Mouse (Mus musculus): Measurements from ENCODE around the gene Pmm2. TPM values are rescaled to one million over a fixed set of nuclear protein-coding genes. Genes with fewer than 3 reads are reported as not detected.

The Pmm2 gene
- total RNA-seq (2015) (44.8 and 52.5 TPM in 2 replicates), total RNA-seq (2017) (55.3 and 62.6 TPM in 2 replicates)

DNA sequence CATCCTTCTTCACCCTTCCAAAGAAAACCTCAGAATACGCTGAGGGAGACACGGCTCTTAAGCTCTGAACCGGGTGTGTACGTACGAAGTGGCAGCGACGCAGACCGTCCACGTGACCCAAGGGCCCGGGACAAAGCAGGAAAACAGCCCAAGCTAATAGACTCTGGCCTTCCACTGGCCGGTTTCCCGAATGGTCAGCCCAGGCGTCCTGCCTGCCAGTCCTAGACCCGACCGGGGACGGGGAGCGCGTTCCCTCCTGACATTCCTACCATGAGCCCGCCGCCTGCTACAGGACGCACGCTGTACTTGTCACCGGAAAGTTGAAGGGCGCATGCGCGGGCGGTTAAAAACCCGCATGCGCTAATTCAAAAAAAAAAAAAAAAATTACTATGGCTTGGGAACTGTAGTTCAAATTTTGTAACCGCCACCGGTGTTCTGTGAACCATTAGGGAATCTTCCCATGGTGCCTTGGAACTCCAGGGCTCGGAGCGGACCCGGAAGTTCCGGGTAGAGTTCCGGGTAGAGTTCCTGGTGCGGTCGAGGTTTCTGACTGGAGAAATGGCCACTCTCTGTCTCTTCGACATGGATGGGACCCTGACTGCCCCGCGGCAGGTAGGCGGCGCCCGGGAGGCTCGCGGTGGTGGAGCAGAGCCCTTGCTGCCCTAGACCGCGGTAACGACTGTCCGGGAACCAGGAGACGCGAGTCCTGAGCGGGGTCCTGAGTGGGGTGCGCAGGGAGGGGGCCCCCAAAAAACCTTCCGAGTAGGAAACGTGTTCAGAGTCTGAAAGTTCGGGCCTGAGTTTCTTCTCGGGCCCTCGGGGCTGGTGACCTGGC is at the start of gene Pmm2, which contains the start of gene Tmem186:
Gene Pmm2, plus strand, starts transcription at position 458 of the 835 bp plus-strand sequence.
Gene Tmem186, minus strand, starts transcription at position 496 of the 835 bp plus-strand sequence.
- peak; percentile 78 for ATAC-seq (ENCODE audit: poor library complexity, severe bottlenecking)

DNA sequence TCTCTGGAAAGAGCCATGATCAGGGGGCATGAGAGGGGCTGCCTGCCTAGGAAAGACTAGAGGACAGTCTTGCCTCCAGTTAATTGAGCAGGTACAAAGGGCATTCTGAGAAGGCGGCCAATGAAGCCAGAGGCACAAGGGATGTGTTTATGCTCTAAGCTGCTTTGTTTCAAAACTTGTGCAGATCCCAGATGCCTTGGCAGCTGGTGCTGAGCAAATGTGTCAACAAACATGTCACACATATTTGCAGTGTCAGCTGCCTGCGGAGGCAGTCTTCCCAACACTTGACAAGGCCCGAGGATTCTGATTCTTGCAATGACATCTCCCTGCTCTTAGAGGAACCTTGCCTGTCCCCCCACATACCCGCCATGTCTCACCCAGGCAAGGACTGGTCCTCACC is 42.1 kb upstream of the Pmm2 start:
- no peak for ATAC-seq (ENCODE audit: poor library complexity, severe bottlenecking)

- ATAC-seq (ENCODE audit: poor library complexity, severe bottlenecking), result no peak
These were observed 41.1 kb upstream of the Pmm2 start for GRCm38 (mm10) chr16:8596336-8596735.

DNA sequence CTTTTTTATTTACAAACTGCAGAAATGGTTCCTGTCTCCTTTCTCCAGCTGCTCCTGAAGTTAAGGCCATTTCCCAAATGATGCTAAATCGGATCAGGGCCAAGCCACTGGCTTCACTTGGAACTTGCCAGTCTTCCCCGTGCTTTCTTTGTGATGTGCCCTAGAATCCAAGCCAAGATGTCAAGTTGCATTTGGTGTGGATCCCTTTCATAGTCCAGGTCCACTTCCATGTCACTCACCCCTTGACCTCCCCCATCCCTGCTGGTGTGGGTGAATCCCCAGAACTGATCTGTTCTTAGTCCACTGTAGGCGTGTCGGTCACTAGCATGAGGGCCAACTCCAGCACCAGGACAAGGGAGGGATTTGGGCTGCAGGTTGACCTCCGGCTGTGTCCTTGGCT is 40.0 kb upstream of the Pmm2 start:
- no peak for ATAC-seq (ENCODE audit: poor library complexity, severe bottlenecking)

DNA sequence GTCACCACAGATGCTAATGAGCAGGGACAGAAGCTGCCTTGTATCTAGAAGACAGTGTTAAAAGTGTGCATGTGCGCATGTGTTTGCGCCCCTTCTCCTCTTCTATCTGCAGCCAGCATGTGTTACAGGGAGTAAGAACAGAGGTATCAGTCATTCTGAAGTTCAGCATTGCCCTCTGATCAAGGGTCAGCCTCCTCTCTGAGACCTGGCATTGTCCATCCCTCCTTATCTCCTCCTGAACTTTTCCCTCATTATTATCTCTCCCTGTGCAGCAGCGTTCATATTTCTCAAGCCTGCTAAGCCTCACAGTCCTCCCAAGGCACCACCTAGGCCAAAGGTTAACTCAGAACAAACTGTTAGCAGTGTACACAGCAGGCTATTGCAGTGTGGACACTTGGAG is 33.7 kb upstream of the Pmm2 start:
- no peak for ATAC-seq (ENCODE audit: poor library complexity, severe bottlenecking)

DNA sequence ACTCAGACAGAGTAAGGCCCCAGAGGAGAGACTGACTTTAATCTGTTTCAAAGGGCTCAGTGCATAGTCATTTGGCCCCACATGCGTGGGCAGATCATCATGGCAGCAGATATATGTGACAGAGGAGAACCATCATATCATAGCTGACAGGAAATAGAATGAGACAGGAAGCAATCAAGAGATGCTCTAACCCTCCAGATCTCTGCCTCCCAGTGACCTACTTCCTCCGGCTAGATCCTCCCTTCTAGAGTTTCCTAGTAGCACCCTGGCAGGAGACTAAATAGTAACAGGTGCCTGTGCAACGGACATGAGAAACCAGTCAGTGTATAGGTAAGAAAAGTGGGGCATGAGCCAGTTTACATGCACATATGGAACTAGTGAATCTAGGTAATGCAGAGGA is 27.1 kb upstream of the Pmm2 start:
- no peak for ATAC-seq (ENCODE audit: poor library complexity, severe bottlenecking)

- ATAC-seq (ENCODE audit: poor library complexity, severe bottlenecking), result peak; percentile 60
These were observed 25.1 kb upstream of the Pmm2 start for GRCm38 (mm10) chr16:8612214-8613005.

DNA sequence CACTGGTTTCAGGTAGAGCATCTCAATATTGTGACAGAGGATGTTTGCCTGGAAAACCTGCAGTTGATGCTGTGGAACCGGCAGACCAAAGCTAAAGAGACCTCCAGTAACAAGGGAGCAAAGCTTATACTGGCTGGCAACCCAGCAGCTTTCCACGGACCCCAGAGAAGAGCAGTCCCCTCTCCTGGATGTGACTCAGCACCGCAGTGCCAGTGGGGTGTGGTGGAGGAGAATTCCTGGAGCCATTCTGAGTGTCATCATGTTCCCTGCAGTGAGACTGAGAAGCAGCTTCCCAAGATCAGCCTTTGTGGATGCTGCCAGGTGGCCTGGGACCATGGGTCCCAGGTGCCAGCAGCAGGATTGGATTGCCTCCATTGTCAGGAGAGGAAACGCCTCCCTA is 24.4 kb upstream of the Pmm2 start:
- ATAC-seq (ENCODE audit: poor library complexity, severe bottlenecking), result no peak

DNA sequence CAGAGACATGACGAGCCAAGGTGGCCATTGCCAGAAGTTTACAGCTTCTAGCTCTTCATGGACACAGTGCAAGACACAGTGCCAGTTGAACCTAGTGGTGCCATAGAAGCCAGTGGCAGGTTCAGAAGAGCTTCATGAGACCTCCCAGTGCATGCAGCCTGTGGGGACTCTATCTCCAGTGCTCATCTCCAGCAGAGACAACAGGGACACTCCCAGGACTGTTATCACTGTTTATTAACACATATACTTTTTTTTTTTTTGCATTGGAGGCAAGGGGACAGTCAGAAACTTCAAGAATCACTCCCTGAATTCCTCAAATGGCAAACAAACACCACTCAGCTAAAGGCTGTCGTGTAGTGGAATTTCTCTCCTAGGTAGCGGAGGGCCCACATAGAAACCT is 24.0 kb upstream of the Pmm2 start:
- no peak for ATAC-seq (ENCODE audit: poor library complexity, severe bottlenecking)

GRCm38 (mm10) chr16:8619659-8620314 is 17.7 kb upstream of the Pmm2 start:
- no peak for ATAC-seq (ENCODE audit: poor library complexity, severe bottlenecking)

DNA sequence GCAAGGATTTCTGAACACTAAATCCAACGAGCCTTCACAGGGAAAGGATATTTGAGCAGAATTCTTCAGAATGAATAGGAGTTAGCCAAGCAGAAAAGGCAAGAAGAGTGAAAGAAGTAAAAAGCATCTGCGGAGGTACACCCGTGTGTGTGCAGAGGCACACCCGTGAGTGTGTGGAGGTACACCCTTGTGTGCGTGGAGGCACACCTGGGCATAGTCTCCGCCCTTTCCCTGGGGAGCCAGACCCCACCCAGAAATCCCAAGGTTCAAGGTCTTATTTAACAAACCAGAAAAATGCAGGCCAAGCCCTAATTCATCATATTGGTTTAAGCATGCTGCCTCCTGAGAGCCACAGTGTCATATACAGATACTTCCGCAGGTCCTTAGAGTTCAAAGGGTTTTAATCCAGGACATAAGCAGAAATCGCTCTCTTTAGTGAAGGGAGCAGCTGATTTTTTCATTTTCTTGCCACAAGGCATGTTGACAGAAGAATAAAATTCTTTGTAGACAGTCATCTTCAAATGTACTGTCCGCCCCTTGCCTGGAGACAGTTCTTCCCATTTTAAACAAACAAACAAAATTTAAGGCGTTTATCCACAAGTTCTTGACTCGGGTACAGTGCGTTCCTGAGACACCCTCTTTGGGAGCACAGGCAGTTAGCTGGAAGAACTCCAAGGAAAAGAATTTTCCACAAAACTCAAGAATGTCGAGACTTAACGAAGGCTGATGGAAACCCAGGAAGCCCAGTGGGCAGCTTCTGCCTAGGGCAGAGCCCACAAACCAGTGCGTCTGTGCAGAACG is 17.0 kb upstream of the Pmm2 start:
- no peak for ATAC-seq (ENCODE audit: poor library complexity, severe bottlenecking)

DNA sequence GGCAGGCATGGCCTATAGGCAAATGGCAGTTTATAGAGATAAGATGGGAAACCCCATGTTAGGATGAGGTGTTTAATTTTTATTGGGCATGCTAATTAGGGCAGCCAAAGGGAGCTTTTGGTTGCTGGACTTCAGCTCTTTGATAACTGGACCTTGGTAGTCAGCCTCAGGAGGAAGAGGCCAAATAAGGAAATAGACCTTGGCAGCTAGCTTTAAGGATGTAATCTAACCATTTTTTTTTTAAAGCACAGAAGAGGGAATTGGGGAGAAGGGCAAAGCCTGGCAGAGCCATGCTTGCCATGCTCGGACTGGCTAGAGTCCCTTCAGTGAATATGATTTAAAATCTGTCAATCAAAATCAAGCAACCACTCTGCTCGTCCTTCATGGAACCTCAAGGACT is 7.1 kb upstream of the Pmm2 start:
- no peak for ATAC-seq (ENCODE audit: poor library complexity, severe bottlenecking)

GRCm38 (mm10) chr16:8631428-8631827 is 6.0 kb upstream of the Pmm2 start:
- peak; percentile 18; the same call in 1 of the 2 replicates for ATAC-seq (ENCODE audit: poor library complexity, severe bottlenecking)

- ATAC-seq (ENCODE audit: poor library complexity, severe bottlenecking), result peak; percentile 32
These were observed 632 bp upstream of the Pmm2 start for GRCm38 (mm10) chr16:8636867-8637216.

DNA sequence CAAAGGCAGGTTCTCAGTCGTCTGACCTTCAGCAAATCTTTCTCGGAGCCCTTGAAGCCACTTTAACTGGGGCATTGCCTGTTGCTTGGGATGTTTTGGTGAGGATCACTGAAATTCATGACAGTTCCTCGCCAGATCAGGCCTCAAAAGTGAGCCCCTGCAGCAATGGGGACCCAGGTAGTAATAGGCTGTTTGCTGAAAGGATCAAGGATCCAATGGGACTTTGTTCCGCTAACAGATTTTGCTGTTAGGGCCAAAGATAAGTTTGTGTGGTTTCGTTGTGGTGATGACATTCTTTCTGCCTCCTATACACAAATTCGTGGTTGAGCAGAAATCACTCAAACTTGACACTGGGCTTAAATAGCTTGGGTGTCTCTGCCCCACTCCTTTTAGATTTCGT is 657 bp downstream of the Pmm2 start:
- no peak for ATAC-seq (ENCODE audit: poor library complexity, severe bottlenecking)

DNA sequence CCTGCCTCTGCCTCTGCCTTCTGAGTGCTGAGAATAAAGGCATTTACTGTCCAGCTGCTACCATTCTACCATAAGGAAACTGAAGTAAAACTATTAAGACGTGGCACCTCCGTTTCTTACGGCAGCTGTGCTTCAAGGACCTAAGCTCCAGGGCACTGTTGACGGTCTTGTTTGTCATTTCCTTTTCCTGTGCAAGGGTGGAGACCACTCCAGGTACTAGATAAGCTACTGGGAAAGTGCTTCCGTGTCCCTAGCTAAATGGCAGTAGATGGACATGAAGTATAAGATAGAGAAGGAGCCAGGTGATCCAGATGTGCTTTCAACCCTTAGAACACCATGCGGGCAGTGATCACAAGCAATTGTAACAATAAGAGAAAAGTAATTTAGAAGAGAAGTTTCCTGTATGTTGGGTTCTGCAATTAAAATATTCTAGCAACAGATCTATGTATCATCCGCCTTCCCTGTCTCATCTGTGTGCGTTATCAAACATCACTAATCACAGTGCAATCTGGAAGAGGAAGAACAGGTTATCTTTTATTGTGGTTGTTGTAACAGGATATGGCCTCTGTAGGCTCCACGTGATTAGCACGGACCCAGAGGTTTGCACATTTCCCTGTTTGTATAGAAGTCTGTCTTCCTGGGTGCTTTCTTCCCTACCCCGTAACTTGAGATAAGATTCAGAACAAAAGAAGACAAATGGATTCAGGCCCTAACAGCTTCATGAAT is 2.2 kb downstream of the Pmm2 start:
- 0 out of 2 replicates have a peak, but pooled peaks have one; percentile 23 for ATAC-seq (ENCODE audit: poor library complexity, severe bottlenecking)

DNA sequence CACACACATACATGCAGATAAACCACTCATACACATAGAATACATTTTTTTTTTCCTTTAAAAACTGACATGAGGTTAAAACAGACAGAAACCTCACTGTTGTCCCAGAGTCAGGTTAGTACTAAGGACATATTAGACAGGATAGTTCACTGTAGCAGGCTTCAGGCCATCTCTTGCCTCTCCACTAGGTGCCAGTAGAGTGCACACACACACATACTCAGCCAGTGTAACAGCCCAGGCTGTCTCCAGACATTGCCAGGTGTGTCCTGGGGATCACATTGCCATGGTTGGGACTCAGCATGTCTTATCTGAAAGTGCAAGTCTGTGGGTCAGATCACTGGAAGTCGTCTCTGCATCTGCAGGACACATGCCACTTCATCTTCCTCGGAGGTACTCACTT is 6.4 kb downstream of the Pmm2 start:
- peak; percentile 89 for ATAC-seq (ENCODE audit: poor library complexity, severe bottlenecking)

DNA sequence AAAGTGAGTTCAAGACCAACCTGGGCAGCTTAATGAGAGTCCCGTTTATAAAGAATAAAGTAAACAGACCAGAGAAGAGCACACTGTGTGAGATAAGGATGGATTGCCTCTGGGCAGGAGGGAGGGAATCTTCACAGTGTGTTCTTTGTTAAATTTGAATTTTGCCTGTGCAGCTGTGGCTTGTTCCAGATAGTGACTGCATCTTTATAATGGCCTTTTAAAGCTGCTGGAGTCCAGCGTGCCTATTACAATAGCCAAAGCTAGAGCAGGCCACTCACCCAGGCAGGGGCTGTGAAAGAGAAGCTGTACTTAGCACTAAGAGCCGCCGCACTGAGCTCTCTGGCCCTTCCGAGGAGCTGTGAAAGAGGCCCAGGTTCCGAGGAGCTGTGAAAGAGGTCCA is 8.1 kb downstream of the Pmm2 start:
- ATAC-seq (ENCODE audit: poor library complexity, severe bottlenecking), result no peak

DNA sequence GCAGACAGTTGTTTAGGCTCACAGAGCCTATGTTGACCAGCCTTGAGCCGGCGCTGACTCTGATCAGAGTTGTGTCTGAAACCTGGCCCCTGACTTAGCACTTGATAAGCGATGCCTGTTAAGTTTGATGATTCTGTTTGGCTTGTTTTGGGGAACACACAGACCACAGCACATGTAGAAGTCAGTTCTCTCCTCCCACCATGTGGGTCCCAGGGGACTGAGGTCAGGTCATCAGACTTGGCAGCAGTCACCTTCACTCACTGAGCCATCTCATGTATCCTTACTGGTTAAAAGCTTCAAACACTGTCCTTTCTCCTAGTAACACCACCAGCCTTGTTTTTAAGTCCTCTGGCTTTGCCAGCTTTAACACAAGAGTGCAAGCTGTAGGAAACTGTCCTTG is 12.5 kb downstream of the Pmm2 start:
- no peak for ATAC-seq (ENCODE audit: poor library complexity, severe bottlenecking)

- no peak for ATAC-seq (ENCODE audit: poor library complexity, severe bottlenecking)
These were observed 17.6 kb downstream of the Pmm2 start for GRCm38 (mm10) chr16:8655108-8655507.

Measured in megakaryocyte, adult 5-6 weeks (primary cell).